Mouse (Mus musculus): ENCODE results near the gene Dnm3. TPM values are rescaled to one million over a fixed set of nuclear protein-coding genes. Genes with fewer than 3 reads are reported as not detected.
A peak's percentile ranks its signal among the peaks of the same experiment; 100 is the strongest.
"Not testable (repeated sequence)": the region's sequence is repeated elsewhere in the genome, so short reads cannot be mapped to it uniquely, and the experiment has no call there.

Dnm3 gene
- total RNA-seq, 2 experiments from 2014 or later, result 71.5 to 82.3 TPM

DNA sequence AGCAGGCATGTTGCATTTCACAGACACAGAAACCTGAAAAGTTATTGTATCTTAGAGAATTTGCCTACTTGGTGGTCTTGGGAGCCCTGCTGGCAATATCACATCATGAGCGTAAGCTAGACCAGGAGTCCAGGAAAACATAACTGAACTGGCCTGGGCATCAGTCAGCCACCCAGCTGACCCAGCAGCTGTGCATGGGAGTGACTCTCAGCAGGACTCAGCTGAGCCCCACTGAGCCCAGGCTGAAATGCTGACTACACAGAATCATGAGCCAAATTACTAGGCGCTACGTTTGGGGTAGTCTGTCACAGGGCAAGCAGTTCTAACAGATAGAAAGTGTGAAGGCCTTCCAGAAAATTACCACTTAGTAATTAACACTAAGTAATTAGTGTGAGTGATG lies 41.2 kb downstream of the Dnm3 start:
- DNase-seq (ENCODE audit: low spot score in 2 of 2), result no peak

DNA sequence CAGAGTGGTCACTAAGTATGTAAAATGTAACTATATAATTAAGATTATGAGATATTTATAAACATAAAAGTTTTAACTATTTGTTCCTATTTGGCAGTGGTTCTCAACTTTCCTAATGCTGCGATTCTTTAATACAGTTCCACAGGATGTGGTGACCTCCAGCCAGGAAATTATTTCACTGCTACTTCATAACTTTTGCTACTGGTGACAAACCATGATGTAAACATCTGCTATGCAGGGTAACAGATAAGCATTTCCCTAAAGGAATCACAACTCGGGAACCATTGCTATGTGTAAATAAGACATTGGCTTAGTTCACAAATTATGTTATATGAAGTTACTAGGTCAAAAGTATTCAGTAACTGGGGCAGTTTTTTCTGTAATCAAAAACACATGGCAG lies 48.9 kb downstream of the Dnm3 start:
- DNase-seq (ENCODE audit: low spot score in 2 of 2), result no peak

DNA sequence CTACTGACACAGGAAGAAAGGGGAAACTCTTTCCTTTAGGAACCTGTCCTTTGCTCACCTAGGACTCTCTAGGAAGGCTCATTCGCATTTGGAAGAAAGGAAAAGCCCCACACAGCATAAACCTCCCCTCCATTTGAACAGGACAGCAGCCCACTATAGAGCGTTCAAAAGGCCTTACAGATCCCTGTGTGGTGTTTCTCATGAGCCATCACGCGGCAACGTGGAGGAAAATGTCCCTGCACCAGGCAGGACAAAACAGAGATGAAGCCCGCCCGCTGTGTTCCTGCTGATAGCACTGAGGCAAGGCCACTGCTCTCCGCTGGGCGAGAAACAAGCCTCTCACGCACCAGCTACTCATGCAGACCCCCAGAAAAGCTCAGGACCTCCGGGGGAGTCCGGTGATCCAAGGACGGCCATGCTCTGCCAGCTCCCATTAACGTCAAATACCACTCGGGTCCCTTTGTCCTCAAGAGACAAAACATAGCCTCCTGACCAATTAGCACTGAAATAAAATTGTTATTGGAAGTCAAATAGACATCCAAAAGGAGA lies 51.8 kb downstream of the Dnm3 start:
- DNase-seq (ENCODE audit: low spot score in 2 of 2), result no peak

DNA sequence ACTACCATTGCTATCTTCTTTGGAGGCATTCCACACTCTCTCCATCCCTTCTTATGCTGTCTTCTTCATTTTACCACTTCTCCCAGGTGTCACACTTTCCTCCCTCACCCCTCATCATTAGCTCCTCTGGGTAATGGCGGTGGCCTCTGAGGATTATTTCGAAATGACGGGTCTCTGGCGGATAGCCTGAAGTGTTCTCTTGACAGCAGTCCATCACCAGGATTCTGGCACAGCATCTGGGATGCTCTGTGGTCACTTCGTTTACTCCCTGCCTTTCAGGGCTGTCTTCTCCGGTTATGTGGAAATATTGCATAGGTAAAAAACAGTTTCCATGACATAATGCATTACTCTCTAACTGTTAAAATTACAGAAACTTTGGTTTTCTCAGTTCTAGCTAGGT lies 55.0 kb downstream of the Dnm3 start:
- no peak for DNase-seq (ENCODE audit: low spot score in 2 of 2)

DNA sequence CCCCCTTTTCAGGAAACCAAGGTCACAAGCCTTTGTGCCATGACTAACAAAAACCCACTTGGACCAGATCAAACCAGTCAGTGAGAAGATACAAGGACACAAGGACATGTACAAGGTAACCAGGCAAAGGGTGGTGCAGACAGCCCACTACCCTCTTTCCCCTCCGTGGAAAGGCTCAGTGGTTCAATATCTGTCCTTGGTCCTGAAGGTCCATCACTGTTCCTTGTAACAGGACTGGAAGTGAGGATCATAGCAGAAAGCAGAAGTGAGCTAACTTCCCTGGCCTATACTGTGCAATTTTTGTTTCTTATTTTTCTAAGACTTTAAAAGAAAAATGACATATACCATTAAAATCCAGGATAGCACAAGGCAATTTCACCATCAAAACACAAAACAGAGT lies 64.0 kb downstream of the Dnm3 start:
- DNase-seq (ENCODE audit: low spot score in 2 of 2), result no peak

DNA sequence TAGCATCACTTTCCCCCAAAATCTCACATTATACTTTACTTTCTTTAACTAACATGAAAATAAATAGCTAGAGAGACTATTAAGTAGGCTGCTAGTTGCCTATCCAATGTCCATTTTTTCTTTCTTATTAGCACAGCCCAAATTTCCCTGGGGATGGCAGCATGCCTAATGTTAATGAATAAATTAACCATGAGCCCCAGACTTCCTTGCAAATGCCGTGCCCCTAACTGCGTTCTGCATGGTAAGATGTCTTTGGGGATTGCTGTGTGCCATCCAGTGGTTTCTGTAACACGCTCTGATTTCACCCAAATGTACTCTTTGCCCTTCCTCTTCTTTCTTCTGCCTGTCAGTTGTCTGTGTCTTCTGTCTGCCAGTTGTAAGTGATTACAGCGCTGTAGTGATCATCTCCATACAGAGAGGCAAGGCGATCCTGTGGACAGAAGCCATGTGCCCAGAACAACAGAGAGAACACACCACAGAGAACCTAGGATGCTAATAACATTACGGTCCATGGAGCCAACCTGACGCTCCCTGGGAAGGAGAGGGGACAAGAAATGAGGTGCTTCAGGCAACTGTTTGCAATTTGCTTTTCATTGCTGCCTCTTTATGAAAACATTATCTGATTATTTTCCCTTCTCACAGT lies 64.9 kb downstream of the Dnm3 start:
- no peak for DNase-seq (ENCODE audit: low spot score in 2 of 2)

DNA sequence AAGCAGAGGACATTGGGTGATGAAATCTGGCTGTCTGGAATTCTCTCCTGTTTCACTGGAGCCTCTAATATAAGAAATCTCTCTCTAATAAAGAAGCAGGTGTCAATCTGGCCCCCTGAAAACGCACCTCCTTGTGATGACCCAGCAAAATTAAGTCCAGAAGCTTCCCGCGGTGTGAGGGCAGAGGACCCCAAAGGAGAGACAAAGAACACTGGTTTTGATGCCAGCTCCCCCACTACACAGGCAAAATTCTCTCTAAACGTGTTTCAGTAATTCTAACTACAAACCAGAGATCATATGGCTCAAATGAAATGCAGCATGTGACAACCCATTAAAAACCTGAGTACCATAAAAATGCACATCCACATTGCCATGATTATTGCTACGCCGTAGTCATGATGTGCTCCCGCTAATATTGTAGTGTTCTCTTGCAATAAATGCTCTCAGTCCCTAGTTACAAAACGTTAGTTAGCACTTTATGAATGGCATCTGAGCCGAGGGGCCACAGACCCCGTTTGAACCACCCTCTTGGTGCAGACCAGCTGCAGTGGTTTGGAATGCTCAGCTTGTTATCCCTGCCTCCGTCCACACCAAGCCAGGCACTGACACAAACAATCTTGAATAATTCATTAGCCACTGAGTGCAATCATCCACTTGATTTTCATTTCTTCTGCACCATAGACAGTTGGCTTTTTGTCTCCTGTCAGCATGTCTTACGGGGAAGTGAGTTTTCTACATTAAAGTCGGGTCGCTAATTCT lies 67.4 kb downstream of the Dnm3 start:
- peak; percentile 9 to 44 for DNase-seq (ENCODE audit: low spot score in 2 of 2)

DNA sequence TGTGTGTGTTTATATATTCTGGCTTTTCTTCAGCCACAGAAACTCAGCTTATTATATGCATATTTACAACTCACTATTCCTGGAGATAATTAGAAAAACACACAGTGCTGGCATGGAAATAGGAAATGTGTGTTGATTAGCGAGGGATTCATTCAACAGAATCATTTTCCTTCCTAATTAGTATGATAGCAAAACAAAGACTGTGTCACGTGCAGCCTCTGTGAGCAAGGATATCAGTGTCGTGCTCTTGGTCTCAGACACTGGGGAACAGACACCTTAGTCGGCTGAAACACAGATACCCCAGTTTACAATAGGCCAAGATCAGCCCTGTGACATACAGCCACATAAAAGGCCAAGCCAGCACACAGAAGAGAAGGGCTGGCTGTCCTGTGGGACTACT lies 83.3 kb downstream of the Dnm3 start:
- no peak for DNase-seq (ENCODE audit: low spot score in 2 of 2)

DNA sequence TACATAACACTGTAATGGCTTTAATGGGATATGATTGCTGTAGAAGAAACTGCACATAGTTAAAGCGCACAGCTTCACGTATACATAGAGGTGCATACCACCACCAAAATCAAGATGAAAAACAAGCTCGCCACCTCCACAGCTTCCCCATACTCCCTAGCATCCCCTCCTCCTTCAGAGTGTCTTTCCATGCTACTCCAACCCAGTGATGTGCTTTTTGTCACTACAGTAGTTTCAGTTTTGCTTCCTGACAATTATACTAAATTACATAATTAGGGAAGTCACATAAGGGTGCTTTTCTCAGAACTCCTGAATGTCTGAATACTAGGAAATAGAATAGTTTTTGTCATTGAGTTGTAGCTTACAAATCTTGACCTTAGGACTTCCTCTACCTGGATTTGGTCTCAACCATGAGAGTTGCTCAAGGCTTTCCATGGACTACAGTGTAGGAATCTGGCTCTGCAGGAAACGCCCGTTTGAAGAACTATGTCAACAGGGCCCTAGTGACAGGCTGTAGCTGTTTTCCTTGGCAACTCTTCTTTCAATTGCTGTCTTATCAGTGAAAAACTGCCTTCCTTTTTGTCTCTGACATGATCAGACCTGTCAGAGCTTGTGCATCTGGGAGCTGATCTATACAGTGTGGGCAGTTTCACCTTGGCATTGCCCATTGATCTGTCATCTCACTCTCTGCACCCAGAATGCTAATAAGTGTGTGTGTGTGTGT lies 89.2 kb downstream of the Dnm3 start:
- no peak for DNase-seq (ENCODE audit: low spot score in 2 of 2)

DNA sequence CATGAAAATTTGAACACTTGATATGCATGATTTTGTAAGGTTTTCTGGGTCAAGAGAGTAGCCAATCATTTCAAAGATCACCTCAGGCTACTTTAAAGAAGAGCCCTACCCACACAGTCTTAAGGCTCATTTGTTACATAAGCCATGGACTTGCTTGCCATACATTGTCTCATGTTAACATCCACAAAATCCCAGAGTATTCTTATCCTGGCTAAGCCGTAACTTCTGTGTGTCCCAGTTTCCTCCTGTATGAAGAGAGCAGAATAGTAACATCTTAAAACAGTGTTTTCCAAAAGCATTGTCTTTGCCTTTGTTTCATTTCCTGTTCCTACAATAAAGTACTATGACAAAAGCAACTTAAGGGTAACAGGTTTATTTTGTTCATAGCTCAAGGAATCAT lies 104.8 kb downstream of the Dnm3 start:
- DNase-seq (ENCODE audit: low spot score in 2 of 2), result not testable (repeated sequence)

DNA sequence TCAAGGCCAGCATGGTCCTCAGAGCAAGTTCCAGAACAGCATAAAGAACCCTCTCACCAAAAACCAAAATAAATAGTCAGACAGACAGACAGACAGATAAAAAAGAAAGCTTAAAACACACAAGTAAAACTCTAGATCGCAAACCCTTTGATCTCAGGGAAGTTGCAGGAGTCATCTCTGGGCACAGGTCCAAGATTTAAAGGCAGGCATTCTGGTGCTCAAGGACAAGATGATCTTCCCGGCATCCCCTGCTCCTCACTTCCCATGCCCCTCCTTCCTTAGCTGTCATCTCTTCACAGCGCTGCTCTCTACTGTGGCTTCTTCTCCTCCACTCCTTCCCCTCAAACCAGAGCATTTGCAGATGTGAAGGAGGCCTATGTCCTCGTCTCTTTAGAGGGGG lies 108.1 kb downstream of the Dnm3 start:
- DNase-seq (ENCODE audit: low spot score in 2 of 2), result no peak

DNA sequence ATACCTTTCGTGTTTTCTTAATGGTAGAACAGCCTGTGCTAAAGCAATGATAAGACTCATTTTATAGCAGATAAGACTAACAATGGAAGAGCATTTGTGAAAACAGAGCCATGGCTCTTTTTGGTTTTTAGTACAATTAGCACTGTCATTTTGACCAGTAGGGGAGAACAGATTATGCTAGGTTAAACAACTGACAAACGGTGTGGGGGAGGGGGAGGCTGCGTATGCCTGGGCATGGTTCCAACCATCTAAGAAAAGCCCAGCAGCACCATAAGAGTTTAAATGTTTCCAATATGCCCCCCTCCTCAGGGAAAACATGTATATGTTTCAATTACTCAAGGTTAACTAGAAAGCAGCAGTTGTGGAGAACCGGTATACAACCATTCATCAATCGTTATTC lies 115.9 kb downstream of the Dnm3 start:
- DNase-seq (ENCODE audit: low spot score in 2 of 2), result peak; percentile 40 to 54

DNA sequence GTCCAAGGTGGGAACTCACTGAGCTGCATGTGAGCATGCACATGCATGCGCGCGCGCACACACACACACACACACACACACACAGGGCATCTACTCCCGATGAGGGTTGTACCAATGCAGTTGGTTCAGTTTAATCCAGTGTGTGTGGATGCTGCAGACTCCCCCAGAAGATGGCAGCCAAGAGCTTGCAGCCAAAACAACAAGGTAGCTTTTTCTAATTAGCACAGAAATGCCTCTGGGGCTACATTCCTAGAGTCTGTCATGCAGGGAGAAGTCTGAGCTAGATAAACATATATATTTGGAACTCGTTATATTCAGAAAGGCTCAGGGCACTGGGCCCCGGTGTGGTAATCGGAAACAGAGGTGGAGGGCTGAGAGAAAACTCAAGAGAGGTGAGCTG lies 118.6 kb downstream of the Dnm3 start:
- peak; percentile 47 to 78 for DNase-seq (ENCODE audit: low spot score in 2 of 2)

DNA sequence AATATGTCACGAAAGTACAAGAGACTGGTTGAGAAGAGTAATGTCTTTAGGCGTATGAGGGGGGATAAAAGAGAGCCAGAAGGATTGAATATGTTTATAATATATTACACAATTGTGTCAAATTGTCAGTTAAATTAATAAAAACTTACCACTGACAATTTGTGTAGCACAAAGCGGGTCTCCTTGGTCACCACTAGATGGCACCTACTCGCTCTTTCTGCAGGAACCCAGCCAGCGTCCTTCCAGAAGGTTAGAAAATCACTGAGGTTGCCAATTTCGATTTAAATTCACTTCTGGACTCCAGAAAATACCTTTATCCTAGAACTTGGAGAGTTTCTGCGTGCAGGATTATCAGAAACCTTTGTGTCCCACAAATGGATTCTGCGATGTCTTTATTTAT lies 119.8 kb downstream of the Dnm3 start:
- DNase-seq (ENCODE audit: low spot score in 2 of 2), result peak in 1 of 2 experiments; percentile 61

DNA sequence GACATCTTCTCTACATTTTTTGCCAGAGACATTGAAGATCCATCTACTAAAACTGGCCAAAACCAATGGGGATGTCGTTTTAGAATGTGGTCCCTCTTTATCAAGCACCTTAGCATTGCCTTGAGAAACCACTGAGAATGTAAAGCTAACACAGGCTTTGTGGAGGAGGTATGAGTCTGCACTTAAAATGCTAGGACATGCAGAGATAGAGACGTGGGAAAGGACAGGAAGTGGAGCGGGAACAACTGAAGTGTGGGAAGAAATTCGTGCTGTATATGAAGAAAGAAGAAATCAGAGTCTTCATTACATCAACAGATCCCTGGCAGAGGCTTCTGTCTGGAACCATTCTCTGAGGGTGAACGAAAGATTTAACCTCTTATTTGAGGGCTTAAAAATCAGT lies 121.4 kb downstream of the Dnm3 start:
- no peak for DNase-seq (ENCODE audit: low spot score in 2 of 2)

DNA sequence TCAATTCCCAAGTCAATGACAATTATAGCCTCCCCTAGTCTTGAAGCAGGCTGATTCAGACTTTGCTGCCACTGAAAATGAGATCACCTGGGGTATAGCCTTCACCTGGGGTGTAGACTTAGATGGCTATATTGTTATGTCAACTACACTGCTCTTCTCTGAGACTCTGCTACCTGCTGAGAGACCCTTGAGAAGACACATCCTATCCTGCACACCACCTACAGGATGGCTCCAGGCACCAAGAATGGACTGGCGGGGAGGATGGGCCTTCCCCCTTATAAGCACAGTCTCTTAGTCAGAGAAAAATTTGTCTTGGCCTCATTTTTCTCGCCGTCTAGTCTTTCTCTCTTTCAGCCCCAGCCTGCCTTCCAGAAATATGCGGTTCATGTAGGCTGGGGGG lies 123.1 kb downstream of the Dnm3 start:
- no peak for DNase-seq (ENCODE audit: low spot score in 2 of 2)

DNA sequence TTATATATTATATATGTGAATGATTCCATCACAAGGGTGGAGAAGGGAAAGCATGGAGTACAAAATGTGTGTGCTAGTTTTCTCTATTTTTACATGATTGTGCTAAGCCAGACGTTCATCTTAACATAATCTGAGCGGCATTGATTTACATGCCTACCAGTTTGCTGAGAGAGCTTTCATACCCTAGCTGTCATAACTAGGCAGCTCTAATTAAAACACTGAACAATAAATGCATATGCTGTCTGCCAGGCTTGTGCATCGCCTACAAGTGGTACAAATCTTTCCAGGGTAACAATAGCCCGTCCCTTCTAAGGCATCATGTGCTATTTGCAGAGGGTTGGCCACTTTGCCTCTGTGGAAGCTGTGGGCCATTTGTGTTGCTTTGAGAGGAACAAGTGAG lies 124.0 kb downstream of the Dnm3 start:
- no peak for DNase-seq (ENCODE audit: low spot score in 2 of 2)

DNA sequence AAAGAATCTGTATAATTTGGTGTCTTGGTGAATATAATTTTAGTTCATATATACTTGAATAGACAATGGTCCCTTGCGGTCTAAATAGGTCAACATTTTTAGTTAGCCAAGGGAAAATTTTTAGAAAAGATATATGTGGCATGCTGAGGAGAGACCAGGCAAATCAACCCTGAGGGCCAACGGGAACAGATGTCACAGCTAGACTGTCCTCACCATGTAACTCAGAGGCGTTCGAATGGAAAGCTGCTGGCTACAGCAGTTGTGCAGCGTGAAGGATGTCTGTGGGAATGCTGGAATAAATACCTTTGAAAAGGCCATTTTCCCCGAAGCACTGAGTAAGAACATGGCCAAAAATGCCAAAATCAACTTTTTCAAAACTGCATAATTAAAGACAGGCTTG lies 128.5 kb downstream of the Dnm3 start:
- DNase-seq (ENCODE audit: low spot score in 2 of 2), result no peak

DNA sequence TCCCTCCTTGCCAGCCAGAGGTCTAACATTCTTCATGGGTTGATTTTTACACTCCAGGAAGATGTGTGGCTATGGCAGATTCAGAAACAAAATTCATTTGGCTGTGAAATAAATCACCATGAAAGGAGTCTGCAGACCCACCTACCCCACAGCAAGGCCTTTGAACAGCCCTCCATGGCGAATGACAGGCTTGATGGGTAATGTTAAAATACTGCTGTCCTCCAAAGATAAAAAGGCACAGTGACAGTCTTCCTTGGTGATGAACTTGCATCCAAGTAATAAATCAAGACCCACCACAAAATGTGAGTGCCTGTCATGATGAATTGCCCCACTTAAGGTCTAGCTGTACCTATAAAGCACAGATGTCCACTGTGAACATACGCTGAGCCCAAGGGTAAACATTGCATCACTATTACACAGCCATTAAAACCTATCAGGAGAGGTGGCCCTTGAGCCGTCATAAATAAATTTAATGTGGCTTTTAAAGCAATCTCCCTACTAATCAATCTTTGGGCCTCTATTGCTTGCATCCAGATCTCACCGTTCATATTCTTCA lies 131.3 kb downstream of the Dnm3 start:
- DNase-seq (ENCODE audit: low spot score in 2 of 2), result no peak

DNA sequence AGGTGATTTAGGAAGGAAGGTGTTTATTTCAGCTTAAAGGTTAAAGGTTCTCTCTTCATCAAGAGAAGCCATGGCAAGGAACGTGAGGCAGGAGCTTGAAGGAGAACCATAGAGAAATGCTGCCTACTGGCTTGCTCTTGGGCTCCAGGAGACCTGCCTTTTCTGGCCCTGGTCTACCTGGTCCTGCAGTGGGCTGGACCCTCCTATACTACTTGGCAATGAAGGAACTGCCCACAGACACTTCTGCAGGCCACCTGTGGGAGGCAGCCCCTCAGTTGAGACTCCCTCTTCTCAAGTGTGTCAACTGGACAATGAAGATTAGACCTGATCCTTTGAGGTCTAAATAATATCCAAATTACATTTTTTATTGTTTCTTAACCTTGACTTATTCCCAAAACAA lies 140.7 kb downstream of the Dnm3 start:
- DNase-seq (ENCODE audit: low spot score in 2 of 2), result no peak

DNA sequence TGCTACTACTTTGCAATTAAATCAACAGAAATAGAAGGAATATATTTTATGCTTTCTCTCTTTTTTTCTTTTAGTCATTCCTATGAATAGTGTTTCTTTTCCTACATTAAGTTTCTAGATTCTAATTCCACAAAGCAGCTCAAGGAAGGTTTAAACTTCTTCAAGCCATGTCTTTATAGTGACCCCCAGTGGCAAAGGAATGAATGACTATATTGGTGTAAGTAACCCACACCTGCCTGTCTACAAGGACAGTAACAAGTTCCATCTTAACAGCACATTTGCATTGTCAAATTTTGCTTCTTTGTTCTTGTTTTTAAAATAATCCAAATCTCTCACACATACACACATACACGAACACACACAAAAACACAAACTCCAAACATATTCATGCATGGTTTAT lies 141.2 kb downstream of the Dnm3 start:
- peak in 1 of 2 experiments; percentile 52 for DNase-seq (ENCODE audit: low spot score in 2 of 2)

DNA sequence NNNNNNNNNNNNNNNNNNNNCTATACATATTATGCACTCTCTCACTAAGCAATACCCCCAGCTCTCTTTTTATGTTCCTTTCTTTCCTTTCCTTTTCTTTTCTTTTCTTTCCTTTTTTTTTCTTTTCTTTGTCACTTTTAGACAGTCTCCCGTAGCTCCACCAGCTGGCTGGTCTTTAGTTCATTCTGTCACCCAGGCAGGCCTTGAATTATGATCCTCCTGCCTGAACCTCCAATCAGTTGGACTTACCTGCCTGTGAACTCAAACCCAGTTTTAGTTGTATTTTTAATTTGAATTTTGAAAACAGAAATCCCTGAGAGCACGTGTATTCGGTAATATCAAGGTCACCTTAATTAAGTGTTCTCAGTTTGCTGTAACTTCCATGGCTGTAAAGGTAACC lies 141.6 kb downstream of the Dnm3 start:
- no peak for DNase-seq (ENCODE audit: low spot score in 2 of 2)

All from layer of hippocampus, postnatal 14 days (tissue).